Mouse (Mus musculus) kidney, adult 8-10 months (tissue): Measurements from ENCODE around the gene Nans.
A peak's percentile ranks its signal among the peaks of the same experiment; 100 is the strongest.

Experiments used
- DNase-seq, 2 experiments: peaks; one replicate each; pipeline ENCODE4 v3.0.0; 2022

Gene Nans

DNA sequence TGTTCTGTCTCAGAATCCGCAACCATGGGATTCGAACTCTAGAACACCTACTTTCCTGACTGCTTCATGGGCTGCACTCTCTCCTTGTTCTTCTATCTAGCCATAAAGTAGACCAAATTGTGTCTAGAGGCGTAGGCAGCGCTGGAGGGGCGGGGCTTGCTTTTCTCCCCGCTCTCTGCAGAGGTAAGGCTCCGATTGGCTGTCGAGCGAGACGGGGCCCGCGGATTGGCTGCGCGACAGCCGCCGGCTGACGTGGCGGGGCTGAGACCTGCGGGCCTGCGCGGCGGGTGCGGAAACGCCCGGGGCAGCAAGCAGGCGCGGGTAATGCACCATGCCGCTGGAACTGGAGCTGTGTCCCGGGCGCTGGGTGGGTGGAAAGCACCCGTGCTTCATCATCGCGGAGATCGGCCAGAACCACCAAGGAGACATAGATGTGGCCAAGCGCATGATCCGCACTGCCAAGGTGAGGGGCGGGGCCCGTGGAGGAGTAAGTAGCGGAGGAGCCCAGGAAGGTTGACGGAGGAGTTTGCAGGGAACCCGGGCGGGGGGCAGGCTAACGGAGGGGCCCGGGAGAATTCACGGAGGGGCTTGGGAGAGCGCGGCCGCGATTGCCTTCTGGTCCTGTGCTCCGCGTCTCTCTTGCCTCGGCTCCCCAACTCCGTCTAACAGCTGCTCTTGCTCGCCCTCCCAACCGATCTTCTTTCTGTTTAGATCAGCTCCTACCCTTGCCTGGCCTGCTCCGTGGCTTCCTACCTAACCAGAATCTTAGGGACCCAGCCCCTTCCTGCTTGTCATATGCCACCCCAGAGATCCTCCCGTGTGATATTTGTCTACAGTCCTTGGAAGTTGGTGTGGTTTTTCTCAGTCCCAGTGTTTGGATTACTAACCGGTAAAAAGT lies at the start of gene Nans:
TSS of gene Nans (plus strand) at position 221 of the 898 bp plus-strand sequence.
- peak; percentile 93 to 94 for DNase-seq

DNA sequence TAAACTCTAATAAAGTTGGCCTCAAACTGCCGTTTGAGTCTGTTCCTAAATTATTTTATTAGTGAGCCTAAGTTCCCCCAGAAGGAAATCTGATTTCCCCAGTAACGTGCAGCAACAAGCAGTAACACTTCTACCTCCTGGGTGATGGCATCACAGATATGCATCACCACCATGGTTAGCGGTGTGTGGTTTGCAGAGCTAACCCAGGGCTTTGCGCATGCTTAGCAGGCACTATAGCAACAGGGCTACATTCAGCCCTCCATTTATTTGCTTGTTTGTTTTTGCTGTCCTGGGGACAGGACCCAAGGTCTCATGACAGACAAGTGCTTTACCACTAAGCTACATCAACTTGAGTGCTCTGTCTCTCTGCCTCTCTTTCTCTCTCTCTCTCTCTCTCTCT lies 46.5 kb upstream of the Nans start:
- DNase-seq = no peak

DNA sequence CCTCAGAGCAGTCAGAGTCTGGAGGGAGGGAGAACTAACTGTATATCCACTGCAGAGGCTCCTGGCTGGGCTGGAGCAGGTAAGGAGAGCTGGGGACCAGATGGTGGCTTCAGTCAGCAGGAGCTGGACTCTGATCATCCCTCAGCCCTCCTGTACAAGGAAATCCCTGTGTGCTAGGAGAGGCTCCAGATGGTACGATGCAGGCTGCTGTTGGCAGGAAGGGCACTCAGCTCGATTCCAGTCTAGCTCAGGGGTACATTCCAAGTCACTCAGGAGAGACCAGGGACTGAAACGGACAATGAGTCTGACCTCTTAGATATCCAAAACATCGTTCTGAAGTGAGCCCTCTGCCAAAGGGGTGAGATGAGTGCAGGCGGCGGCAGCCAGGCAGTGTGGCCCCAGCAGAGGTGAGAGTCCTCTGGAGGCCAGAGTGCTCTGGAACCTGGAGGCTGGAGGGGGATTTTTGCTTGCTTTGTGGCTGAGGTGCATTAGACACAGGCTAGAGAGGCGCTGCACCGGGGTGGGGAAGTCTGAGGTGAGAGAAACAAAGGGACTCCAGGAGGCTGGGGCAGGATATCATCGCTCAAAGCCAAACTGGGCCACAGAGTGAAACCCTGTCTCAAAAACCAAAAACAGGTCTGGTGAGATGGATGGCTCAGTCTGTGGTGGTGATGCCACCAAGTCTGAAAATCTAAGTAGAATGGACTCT lies 43.7 kb upstream of the Nans start:
- no peak for DNase-seq

DNA sequence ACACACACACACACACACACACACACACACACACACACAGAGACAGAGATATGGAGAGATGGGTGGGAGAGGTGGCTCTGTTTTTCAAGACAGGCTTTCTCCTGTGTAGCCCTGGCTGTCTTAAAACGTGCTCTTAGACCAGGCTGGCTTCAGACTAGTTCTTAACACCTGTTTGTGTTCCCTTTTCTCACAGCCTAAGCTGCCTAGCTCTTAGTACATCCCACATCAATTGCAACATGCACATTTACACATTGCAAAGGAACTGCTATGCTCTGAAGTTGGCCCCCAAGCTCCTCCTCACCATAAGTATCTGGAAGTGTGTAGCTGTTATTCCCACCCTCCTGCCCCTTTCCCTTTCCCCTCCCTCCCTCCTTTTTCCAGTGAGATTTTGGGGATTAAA lies 41.6 kb upstream of the Nans start:
- DNase-seq = no peak

DNA sequence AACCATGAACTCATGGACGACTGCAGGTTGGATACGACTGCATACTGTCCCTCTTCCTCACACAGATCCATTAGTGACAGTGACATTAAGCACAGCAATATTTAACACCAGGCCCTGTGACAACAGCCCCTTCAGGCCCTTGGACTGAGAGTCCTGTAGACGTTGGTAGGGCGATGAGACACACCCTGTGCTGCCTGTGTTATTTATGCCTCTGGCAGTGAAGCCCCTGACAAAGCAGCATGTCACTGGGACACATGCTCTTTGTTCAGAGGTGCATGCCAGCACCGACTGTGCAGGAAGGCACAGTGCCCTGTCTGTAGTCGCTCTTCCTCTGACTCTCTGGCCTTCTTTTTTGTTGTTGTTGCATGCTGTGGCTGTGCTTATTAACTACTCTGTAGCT lies 40.2 kb upstream of the Nans start:
- no peak for DNase-seq

DNA sequence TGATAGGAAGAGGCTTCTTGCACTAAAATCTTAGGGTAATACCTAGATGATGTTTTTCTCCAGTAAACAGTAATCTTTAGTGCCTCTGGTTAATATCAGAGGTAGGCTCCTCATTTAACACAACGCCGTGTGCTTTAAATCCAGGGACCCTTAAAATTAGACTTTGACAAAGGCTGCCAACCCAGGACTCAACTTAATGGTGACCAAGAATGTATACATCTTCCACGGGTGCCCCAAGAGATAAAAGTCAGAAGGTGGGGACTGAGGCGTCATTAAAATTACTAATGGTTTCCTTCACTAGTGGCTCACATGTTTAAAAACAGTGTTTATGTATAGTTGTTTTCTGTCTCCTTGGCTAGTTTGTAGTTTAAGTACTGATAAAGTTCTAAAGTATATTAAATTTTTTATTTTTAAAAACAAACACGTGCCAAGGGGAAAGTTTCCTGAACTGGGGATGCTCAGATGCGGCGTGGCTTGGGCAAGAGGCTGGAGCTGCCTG lies 39.0 kb upstream of the Nans start:
- peak in 1 of 2 experiments; percentile 9 for DNase-seq

DNA sequence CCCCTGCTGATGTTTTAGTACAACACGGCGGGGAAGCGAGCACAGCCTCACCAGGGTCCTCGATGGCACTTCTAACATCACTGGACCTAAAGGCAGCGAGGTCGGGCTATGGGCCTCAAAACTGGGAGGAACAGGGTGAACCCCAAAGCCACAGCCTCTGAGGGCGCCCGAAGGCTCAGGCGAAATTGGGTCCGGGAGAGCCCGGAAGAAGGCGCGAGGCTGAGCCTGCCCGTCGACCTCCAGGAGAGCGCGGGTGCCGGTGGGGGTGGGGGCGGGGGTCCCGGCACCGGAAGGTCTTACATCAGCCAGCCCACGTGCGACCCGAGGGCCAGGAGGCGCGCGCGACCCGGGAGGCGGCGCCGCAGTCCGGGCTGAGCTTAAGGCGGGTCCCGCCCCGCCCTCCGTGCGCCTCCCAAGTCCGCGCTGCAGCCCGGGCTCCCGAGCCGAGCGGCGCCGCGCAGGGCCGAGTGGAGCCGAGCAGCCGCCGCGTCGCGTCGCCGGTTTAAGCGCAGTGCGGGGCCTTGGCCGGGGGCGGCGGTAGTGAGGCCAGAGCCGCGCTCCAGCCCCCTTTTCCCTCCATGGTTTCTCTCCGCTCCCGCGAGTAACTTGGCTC lies 38.4 kb upstream of the Nans start, which contains the start of gene Anp32b:
TSS of gene Anp32b (plus strand) at position 384 of the 613 bp plus-strand sequence.
- peak; percentile 88 to 92 for DNase-seq

DNA sequence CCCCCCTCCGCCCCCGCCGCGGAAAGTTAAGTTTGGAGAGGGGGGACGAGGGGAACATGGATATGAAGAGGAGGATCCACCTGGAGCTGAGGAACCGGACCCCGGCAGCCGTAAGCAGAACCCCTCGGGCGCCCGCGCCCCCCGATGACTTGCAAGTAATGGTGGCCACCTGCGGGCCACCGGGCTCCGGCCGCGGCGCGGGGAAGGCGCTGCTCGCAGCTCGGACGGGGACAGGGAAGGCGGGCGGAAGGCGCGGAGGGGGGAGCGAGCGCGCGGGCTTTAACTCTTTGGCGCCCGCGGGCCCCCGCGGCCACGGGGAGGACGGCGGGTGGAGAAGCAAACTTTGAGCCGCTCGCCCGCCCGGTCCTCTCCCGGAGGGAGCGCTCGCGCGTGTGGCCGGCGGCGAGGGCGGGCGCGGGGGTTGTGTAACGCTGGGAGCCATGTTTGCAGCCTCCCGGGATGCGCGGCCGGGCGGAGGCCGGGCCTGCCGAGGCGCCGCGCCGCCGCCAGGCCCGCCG lies 37.7 kb upstream of the Nans start:
- peak; percentile 54 to 72 for DNase-seq

DNA sequence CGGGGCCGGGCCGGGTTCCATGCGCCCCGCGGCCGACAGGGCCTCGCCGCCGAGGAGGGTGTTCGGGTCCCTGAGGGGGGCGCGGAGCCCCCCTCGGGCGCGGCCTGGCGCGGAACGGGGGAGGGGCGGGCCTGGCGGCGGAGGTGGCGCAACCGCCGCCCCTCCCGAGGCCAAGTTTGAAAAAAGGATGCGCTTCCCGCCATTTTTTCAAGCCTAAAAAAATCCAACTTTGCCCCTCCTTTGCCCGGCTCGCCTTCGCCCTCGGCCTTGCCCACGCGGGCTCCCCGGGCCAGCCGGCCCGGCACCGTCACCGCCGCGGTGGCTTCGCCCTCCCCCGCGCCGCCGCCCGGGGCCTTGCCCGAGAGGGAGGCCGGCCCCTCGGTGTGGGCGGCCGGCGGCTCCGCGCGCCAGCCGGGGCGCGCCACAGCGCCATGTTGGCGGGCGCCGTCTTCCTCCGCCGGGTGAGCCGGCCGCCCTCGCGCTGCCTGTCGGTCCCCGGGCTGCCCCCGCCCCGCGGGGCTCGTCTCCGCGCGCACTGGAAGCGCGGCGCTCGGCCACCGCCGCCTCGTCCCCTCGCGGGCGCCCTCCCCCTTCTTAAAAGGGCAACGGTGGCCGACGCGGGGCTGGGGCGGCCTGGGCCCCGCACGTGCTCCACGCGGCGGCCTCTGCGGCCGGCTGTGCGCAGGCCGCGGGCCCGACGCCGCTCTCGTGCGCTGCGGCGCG lies 37.1 kb upstream of the Nans start:
- peak; percentile 51 to 64 for DNase-seq

DNA sequence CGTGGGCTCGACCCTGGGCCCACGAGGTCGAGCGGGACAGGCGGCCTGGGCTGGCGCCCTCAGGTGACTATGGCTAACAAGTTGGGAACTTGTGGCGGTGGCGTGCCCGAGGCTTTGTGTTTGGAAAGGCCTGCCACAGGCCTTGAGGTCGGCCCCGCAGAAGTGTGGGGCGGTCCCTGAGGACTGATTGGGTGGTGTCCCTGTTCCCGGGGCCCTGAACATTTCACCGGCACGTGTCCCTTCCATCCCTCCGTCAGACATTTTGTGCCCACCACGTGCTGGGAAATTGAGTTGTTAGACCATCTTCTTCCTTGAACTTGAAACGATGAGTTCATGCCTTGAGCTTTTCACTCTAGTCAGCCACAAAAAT lies 36.6 kb upstream of the Nans start:
- peak; percentile 38 to 45 for DNase-seq

DNA sequence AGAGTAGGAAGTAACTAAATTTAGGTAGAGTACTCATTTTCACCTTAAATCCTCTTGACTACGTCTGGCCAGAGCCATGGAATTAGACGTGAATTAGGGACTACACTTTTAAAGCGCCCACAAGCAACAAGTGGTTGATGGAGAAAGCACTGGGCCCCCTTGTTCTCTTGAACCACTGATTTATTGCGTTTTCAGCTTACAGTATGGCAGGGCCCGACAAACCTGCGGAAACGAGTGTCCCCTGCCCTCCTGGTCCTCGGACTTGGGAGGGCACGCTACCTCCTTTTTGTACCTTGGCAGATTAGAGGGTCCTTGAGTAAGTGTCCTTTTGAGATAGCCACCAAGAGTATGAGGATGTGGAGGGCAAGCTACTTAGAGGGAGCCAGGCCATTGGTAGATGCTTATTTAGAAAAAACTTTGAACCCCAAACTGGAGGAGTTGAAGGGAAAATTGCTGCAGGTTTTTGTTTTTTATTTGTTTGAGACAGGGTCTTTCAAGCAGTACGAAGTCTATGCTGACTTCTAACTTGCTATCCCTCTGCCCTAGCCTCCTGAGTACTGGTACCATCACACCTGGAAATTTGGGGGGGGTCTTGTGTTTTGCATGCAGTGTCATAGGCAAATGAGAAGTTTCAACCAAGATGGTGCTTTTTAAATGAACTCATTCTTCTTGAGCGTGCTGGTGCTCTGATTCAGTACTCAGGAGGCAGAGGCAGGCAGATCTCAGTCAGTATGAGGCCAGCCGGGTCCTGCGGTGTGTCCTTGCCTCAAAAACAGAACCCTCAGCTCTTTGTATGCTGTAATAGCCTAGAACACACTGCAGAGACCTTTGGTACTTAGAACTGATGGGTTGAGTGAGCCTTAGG lies 36.0 kb upstream of the Nans start:
- DNase-seq = no peak

DNA sequence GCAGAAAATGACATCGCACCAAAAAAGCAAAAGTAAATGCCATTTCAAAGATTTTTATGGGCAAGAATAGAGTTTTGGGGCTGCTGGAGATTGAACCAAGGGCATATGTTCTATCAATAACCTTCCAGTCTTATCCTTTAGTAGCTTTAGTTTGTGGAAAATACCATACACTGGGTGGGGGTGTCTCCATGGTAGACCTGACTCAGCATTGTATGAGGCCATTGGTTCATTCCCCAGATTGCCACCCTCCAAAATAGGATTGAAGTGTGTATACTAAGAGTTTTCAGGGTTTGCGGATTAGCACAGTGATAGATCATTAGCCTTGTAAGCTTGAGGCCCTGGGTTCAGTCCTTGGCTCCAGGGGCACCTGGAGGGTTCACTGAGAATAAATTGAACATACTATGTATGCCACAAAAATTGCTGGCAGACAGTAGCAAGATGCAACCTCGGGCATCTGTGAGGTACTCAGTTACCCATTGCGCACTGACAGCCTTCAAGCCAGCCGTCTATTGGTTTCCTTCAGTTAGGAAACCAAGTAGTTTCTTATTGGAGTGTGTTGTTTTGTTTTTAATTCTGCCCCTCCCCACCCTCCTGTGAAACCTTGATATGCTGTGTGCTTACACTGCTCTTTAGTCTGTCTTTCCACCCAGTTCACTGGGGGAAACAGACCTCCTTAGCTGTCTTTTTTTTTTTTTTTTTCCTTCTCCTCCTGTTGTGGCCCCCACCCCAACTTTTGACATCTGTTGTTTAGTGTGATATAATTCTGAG lies 34.8 kb upstream of the Nans start:
- DNase-seq = no peak

DNA sequence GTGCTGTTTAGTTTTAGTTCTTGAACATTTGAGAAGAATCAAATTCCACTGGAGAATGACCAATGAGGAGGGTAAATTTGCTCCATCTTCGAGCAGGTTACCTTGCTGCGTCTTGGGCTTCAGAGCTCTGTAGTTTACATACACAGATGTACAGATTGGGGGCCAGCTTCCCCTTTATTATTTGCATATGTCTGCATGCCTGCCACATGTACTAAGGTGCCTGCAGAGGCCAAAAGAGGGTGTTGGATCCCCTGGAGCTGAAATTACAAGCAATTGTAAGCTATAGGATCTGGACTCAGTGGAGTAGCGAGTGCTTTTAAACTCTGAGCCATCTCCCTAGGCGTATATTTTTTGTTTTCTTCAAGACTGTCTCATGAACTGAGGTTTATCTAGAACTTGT lies 32.3 kb upstream of the Nans start:
- DNase-seq = no peak

DNA sequence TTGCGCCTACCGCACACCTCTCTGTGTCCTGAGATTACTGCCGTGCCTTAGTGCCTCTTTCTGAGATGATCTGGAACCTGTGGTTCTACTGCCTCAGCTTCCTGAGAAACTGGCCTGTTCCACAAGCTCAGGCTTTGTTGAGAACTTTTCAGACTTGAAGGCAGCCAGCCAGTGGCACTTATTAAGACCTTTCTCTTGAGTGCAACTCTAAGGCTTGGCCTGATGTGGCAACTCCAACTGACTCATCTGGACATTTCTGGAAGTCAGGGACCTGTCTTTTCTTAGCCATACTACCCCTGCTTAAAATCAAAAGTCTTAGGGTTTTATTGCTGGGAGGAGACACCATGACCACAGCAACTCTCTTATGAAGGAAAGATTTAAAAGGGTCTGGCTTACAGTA lies 31.9 kb upstream of the Nans start:
- DNase-seq = no peak

DNA sequence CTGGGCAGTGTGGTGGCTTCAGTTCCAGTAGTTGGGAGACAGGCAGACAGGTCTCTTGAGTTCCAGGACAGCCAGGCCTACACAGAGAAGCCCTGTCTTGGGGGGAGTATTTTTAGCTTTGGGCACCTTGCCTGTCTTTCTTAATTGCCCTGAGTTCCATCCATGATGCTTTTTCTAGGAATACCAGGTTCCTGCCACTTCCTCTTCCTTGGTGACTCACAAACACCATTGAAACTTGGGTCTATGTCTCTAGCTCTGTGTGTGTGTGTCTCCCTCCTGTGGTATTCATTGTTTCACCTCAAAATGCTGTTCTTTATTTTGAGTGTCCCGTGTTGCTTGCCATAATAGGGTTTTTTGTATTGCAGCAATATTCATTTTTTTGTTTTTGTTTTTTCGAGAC lies 30.6 kb upstream of the Nans start:
- DNase-seq = no peak

DNA sequence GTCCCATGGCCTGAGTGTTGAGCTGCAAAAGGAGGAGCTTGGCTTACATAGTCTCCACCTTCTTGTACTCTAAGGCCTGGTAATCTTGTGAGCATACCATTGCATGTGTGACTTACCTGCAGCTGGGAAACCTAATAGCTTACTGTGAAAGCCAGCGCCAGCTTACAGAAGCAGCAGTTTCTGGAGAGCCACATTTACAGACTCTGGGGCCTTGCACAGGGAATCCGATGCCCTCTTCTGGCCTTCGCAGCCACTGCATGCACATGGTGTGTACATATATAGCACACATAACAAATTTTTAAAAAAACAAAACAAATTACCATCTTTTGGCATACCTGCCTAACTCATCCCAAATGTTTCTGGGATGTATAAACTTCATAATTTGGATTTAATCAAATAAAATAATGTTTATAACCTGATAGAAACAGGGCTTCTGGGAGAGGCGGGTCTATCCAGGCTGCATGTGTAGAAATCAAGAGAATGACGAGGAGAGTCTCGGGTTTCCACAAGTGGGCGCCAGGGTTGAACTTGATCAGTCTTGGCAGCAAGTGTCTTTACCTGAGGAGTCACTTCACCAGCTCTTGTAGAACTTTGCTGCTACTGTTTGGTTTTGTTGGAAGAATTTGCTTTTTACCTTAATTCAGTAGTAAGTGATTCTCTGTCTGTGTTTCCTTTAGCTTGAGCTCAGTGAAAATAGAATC lies 25.8 kb upstream of the Nans start:
- DNase-seq = peak in 1 of 2 experiments; percentile 33

DNA sequence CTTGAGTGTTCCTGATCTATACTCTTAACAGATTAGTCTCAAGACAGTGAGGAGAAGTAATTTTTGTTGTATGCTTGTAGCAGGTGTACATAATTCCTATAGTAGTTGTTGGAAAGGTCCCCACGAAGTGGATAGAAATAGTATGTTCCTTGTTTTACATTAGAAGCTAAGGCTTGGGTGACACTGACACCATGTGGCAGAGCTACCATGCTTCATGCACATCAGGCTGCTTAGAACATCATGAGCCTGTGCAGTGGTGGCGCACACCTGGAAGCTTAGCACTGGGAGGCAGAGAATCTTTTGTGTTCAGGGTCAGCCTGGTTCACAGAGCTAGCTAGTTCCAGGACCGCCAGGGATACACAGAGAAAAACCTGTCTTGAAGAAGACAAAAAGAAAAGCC lies 23.3 kb upstream of the Nans start:
- no peak for DNase-seq

DNA sequence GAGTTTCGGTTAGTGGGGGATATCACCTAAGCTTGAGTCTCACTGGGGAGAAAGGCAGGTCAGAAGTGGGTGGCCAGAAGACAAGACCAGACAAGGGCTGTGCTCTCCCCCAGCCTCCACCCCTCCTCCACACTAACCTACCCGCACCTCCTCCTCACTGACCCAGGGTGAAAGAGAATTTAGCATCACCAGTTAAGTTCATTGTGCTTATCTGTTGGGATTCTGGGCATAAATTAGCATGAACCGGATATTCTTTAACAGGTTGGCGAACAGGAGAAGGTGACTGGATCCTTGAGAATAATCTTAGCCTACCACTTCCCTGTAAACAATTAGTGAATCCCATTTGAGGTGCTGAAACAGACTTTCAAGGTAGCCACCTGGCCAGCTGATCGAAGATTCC lies 13.9 kb upstream of the Nans start:
- no peak for DNase-seq

DNA sequence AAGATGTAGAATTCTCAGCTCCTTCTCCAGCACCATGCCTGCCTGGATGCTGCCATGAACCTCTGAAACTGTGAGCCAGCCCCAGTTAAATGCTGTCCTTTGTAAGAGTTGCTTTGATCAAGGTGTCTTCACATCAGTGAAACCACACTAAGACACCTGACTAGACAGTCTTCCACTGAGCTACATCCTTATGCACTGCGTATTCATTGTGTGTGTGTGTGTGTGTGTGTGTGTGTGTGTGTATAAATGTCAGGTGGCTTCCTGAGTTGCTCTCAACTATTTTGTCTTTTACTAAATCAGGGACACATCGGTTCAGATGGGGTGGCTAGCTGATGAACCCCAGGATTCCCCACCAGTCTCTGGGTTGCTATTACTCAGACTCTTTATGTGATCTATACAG lies 10.0 kb upstream of the Nans start:
- DNase-seq = no peak
